Mouse (Mus musculus) G1E (cell line): ENCODE data around the gene Ctsa.

Experiments used
- CTCF ChIP-seq: IDR thresholded peaks from 2 replicates; pipeline ENCODE4 v1.5.1; 2012; ENCODE audit warnings: low read depth, low read length, inconsistent platforms, mixed read lengths
- GATA2 ChIP-seq: IDR thresholded peaks from 2 replicates; pipeline ENCODE4 v1.6.1; 2012; ENCODE audit warnings: low read depth, low read length, inconsistent platforms, borderline replicate concordance
- POLR2AphosphoS5 ChIP-seq: IDR thresholded peaks from 2 replicates; pipeline ENCODE4 v1.6.1; 2012; ENCODE audit warnings: low read depth, low read length, inconsistent platforms; ENCODE audit not compliant: insufficient replicate concordance
- TAL1 ChIP-seq: conservative IDR thresholded peaks from 2 replicates; pipeline ENCODE4 v1.6.1; 2012; ENCODE audit warnings: low read depth, low read length, inconsistent platforms, mixed read lengths

GRCm38 (mm10) chr2:164856309-164857100 is 23.8 kb downstream of the Ctsa start:
- TF ChIP-seq CTCF = no peak
- no peak for TF ChIP-seq POLR2AphosphoS5
- no peak for TF ChIP-seq TAL1
- no peak for TF ChIP-seq GATA2
